Mouse (Mus musculus) stomach, postnatal 0 days (tissue): ENCODE results near the gene Pgs1.

Source experiments
- CTCF ChIP-seq: IDR thresholded peaks from 2 replicates; pipeline ENCODE4 v1.5.1; 2016; ENCODE audit warnings: antibody characterized with exemption, low read depth, mild to moderate bottlenecking, moderate library complexity
- EP300 ChIP-seq: optimal IDR thresholded peaks from 2 replicates; pipeline ENCODE3; 2016; ENCODE audit warnings: antibody characterized with exemption

GRCm38 (mm10) chr11:118014391-118014995 lies 28.4 kb downstream of the Pgs1 start:
- no peak for TF ChIP-seq EP300
- TF ChIP-seq CTCF, result no peak
